Mouse (Mus musculus) Patski (cell line): ENCODE results near the gene Cd79a. TPM values are rescaled to one million over a fixed set of nuclear protein-coding genes. Genes with fewer than 3 reads are reported as not detected.

Experiments used
- ATAC-seq: fragments of 100-300 bp; one replicate; pipeline ENCODE4 v1.8.0; 2021
- CTCF ChIA-PET: fragments of 350-600 bp; sonication (Branson Sonifier 250); formaldehyde crosslinking; loops from one replicate; lab custom pipeline; 2022; ENCODE audit warnings: inconsistent platforms; lab: Charles Lee
- POLR2A ChIA-PET: fragments of 350-600 bp; sonication (Branson Sonifier 250); formaldehyde crosslinking; loops from one replicate; lab custom pipeline; 2022; ENCODE audit warnings: antibody characterized with exemption, inconsistent platforms; lab: Charles Lee
- DNase-seq: peaks from one replicate; pipeline ENCODE4 v3.0.0-alpha.2; 2011; ENCODE audit warnings: low read depth, low spot score
- H3K27me3 ChIP-seq: fragments of 371-371 bp; one replicate; pipeline ENCODE4 v1.5.1; 2021
- CTCF ChIP-seq: fragments of 100-300 bp; IDR thresholded peaks from one replicate; pipeline ENCODE4 v1.5.1; 2021
- in situ Hi-C: fragments of 300-500 bp; cut with MboI; formaldehyde crosslinking; loops from 3 replicates; pipeline ENCODE4 v1.11.1; 2018; ENCODE audit warnings: low pct_unique_long_range_greater_than_20kb, mixed read lengths
- polyA plus RNA-seq: library from polyadenylated mRNA; unstranded; gene quantifications from one replicate; pipeline ENCODE4 v1.2.3, GENCODE M21; 2021

Cd79a gene
- polyA plus RNA-seq, 1 experiment from 2014 or later: not detected

DNA sequence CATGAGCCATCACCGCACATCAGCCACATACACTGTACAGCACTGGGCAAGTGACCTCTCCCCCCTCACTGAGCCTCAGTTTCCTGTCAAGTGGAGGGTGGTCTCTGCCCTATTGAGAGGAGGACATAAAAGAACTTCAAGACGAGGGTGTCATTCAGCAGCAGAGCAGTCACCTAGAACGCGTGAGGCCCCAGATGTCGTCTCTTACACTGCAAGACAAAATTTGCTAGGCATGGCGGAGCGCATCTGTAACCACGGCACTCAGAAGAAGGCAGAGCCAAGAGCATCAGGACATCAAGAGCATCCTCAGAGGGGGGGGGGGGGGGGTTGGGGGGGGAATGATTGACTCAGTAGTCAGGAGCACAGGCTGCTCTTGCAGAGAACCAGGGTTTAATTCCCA, 912 bp upstream of the Cd79a start:
- ATAC-seq (no peak), DNase-seq (no peak)
- POLR2A ChIA-PET: interaction anchor here (0.6 to 0.7 kb wide), 2 partner anchors 10 to 357 kb away, joined by 3 to 4 read pairs; no protein-coding TSS in a partner anchor
- in situ Hi-C loops: no loop called here
- TF ChIP-seq CTCF: no peak
- H3K27me3 ChIP-seq: no peaks in the 10 kb centered on the region
- CTCF ChIA-PET: no interaction called here

GRCm38 (mm10) chr7:24897959-24898358, 778 bp downstream of the Cd79a start:
- no peak for TF ChIP-seq CTCF
- DNase-seq: no peak
- no peaks in the 10 kb centered on the region for H3K27me3 ChIP-seq
- ChIA-PET POLR2A (no interaction called here), CTCF (interaction anchor here (0.9 kb wide), 1 partner anchor 9 kb away, joined by 3 read pairs; no protein-coding TSS in a partner anchor)
- in situ Hi-C loops: no loop called here
- ATAC-seq: no peak

GRCm38 (mm10) chr7:24901114-24901513, 3.9 kb downstream of the Cd79a start:
- in situ Hi-C loops: no loop called here
- H3K27me3 ChIP-seq: no peaks in the 10 kb centered on the region
- TF ChIP-seq CTCF: no peak
- ChIA-PET CTCF (no interaction called here), POLR2A (no interaction called here)
- ATAC-seq: no peak
- DNase-seq: no peak

DNA sequence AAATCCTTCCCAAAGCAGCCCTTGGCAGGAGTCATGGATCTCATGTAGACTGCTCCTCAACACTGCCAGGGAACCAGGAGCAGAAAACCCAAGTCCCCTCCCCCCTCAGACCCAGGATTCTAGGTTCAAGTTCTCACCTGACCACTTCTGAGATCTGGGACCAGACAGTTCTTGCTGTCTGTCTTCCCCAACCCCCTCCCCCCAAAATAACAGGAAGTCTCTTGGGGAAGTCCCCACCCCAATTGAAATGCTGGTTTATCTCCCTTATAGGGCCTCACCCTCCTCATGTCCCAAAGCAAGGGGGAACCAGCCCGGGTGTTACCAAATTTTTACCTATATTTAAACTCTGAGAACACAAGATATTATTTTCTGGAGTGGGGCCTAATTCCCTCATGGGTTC, 4.7 kb downstream of the Cd79a start:
- ATAC-seq (no peak), DNase-seq (no peak)
- CTCF ChIA-PET: interaction anchor here (3.5 kb wide), 1 partner anchor 12 kb away, joined by 25 read pairs; no protein-coding TSS in a partner anchor

DNA sequence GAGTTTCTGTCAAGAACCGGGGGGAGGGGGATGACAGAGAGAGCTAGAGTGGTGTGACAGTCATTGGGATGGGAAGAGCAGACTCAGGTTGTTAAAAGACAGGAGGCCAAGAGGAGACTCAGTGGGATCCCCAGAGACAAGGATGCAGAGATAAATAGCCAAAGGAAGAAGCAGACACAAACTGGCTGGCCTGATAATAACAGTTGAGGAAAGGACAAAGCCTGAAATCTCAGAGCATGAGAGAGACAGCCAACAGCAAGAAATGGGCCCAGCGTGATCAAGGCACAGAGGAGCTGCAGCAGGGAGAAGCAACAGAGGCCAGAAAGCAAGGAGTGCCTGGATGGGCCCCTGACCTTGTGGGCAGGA, 5.1 kb downstream of the Cd79a start:
- ChIA-PET CTCF (interaction anchor here (3.5 kb wide), 1 partner anchor 12 kb away, joined by 25 read pairs; no protein-coding TSS in a partner anchor), POLR2A (interaction anchor here (0.5 kb wide), 1 partner anchor 18 kb away, joined by 5 read pairs; no protein-coding TSS in a partner anchor)
- in situ Hi-C loops: no loop called here
- DNase-seq (no peak), ATAC-seq (no peak)
- no peaks in the 10 kb centered on the region for H3K27me3 ChIP-seq
- TF ChIP-seq CTCF: no peak

More for the DNA sequence above, 4.7 kb downstream of the Cd79a start:
- H3K27me3 ChIP-seq: no peaks in the 10 kb centered on the region
- no peak for TF ChIP-seq CTCF
- in situ Hi-C loops: no loop called here
- POLR2A ChIA-PET: interaction anchor here (0.5 kb wide), 1 partner anchor 19 kb away, joined by 5 read pairs; no protein-coding TSS in a partner anchor

DNA sequence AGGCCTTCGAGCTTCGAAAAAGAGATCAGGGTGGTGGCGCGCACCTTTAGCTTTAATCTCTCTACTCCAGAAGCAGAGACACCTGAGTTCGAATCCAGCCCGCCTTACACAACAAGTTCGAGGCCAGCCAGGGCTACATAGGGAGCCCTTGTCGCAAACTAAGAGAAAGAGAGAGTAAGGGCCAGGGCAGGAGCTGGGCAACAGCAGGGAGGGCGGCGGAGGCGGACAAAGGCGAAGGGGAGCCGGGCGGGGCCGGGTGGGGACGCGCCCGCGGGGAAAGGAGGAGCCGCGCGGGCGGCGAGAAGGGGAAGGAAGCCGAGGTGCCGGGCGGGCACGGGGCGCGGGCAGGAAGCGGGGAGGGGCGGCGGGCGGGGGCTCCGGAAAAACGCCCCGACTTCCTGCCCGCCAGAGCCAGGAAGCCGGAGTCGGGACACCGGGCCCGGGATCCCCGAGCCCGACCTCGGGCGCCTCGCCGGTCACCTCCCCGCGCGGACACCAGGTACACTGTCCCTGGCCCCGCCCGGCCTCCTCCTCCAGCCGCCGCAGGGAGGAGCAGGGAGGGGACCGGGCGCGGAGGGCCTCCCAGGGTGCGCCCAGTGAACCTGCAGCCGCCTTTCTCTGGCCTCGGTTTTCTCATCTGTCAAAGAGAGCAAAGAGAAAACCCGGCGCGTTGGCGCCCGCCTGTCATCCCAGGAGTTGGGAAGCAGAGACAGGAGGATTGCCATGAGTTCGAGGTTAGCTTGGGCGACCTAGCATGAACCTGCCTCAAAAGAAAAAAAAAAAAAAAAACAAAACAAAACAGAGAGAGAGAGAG, 5.7 kb downstream of the Cd79a start, which contains the start of gene Arhgef1:
Gene Arhgef1, plus strand, starts transcription at position 283 of the 814 bp plus-strand sequence.
- no peaks in the 10 kb centered on the region for H3K27me3 ChIP-seq
- TF ChIP-seq CTCF: no peak
- ATAC-seq: no peak
- no peak for DNase-seq
- POLR2A ChIA-PET: interaction anchor here (0.5 to 1.0 kb wide), 3 partner anchors 14 to 18 kb away, joined by 3 to 5 read pairs (median 4); partner anchors contain the start of gene Rps19
- in situ Hi-C loops: no loop called here
- CTCF ChIA-PET: interaction anchor here (1.7 to 3.5 kb wide), 2 partner anchors 13 to 18 kb away, joined by 6 to 25 read pairs; partner anchors contain the start of gene Rps19

- in situ Hi-C loops: no loop called here
- no peak for DNase-seq
- CTCF ChIA-PET: interaction anchor here (0.9 to 3.5 kb wide), 5 partner anchors 10 to 84 kb away, joined by 3 to 25 read pairs (median 6); partner anchors contain the start of gene Rps19
These were observed 6.3 kb downstream of the Cd79a start for GRCm38 (mm10) chr7:24903444-24903825.

GRCm38 (mm10) chr7:24904070-24904483, 6.9 kb downstream of the Cd79a start:
- TF ChIP-seq CTCF: no peak
- CTCF ChIA-PET: interaction anchor here (0.7 to 3.5 kb wide), 8 partner anchors 9 to 85 kb away, joined by 3 to 25 read pairs (median 4); partner anchors contain the start of genes Rabac1 and Rps19
- H3K27me3 ChIP-seq: no peaks in the 10 kb centered on the region
- in situ Hi-C loops: no loop called here
- ATAC-seq (peak; percentile 86), DNase-seq (peak; percentile 84)
- POLR2A ChIA-PET: interaction anchor here (0.6 to 1.0 kb wide), 5 partner anchors 14 to 80 kb away, joined by 3 to 6 read pairs (median 3); partner anchors contain the start of gene Rps19

More at GRCm38 (mm10) chr7:24903444-24903825, 6.3 kb downstream of the Cd79a start:
- H3K27me3 ChIP-seq: no peaks in the 10 kb centered on the region
- no peak for TF ChIP-seq CTCF
- POLR2A ChIA-PET: interaction anchor here (0.6 to 1.0 kb wide), 4 partner anchors 13 to 79 kb away, joined by 3 to 4 read pairs (median 3); partner anchors contain the start of gene Rps19
- ATAC-seq: no peak

- H3K27me3 ChIP-seq: no peaks in the 10 kb centered on the region
- POLR2A ChIA-PET: interaction anchor here (0.6 to 0.9 kb wide), 3 partner anchors 19 to 61 kb away, joined by 3 to 6 read pairs (median 4); no protein-coding TSS in a partner anchor
- TF ChIP-seq CTCF: no peak
- CTCF ChIA-PET: interaction anchor here (1.0 to 3.5 kb wide), 4 partner anchors 10 to 80 kb away, joined by 3 to 25 read pairs (median 4); no protein-coding TSS in a partner anchor
- ATAC-seq (no peak), DNase-seq (no peak)
- in situ Hi-C loops: no loop called here
These were observed 7.8 kb downstream of the Cd79a start for GRCm38 (mm10) chr7:24904936-24905335.

- CTCF ChIA-PET: interaction anchor here (1.2 kb wide), 1 partner anchor 63 kb away, joined by 3 read pairs; no protein-coding TSS in a partner anchor
- in situ Hi-C loops: no loop called here
These were observed 9.4 kb downstream of the Cd79a start for GRCm38 (mm10) chr7:24906551-24906950.

More at GRCm38 (mm10) chr7:24906551-24906950, 9.4 kb downstream of the Cd79a start:
- DNase-seq: no peak
- ATAC-seq: no peak
- POLR2A ChIA-PET: interaction anchor here (0.6 to 1.0 kb wide), 2 partner anchors 11 to 20 kb away, joined by 3 to 4 read pairs; no protein-coding TSS in a partner anchor
- no peaks in the 10 kb centered on the region for H3K27me3 ChIP-seq
- no peak for TF ChIP-seq CTCF
